9 mouse cellular contexts compared by ENCODE assay signal in the genomic region with DNA sequence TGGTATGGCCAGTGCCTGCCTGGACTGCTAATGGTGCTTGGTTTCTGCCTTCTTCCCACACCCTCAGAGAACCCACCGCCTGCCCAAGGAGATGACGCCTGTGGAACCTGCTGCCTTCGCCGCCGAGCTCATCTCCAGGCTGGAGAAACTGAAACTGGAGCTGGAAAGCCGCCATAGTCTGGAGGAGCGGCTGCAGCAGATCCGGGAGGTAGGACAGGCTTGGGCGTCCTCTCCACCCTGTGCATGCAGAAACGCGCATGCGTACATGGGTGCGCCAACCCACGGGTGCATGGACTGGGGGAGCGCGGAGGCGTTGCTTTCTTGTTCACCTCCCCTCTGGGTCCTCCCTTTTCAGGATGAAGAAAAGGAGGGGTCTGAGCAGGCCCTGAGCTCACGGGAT. TPM values are rescaled to one million over a fixed set of nuclear protein-coding genes. Genes with fewer than 3 reads are reported as not detected.
A peak's percentile ranks its signal among the peaks of the same experiment; 100 is the strongest.
DNase-seq lines count a peak whose midpoint lies in the region; ATAC-seq and TF ChIP-seq lines count a peak whose summit lies in the region.
"Had no signal": no experiment of that assay in that cellular context is flagged by ENCODE, and none has a peak within 500 bp of the region (broad histone marks: within the 10 kb centered on the region; RNA-seq: fewer than 3 reads in every experiment).

No protein-coding gene starts in this region.

- H3K4me2 ChIP-seq in hindbrain, embryonic 12.5 days (replicated peaks): no peak overlapping the region
- no peak overlapping the region for H3K4me2 ChIP-seq in hindbrain, postnatal 0 days (ENCODE audit: low read depth, low read length)
- H3K4me2 ChIP-seq in neural tube, embryonic 14.5 days (ENCODE audit: low read depth, low read length): no peak overlapping the region
- H3K4me2 ChIP-seq: neural tube, embryonic 12.5 days had no signal

- H3K4me3 ChIP-seq in hindbrain, embryonic 12.5 days: no peak overlapping the region
- no peak overlapping the region for H3K4me3 ChIP-seq in hindbrain, embryonic 10.5 days
- H3K4me3 ChIP-seq in hindbrain, postnatal 0 days (ENCODE audit: low read length): no peak overlapping the region
- H3K4me3 ChIP-seq in neural tube, embryonic 14.5 days (ENCODE audit: low read depth, low read length): no peak overlapping the region
- H3K4me3 ChIP-seq: neural tube, embryonic 12.5 days had no signal

- peaks cover 83% of the 10 kb centered on the region for H3K36me3 ChIP-seq in hindbrain, embryonic 12.5 days
- H3K36me3 ChIP-seq in hindbrain, embryonic 10.5 days: peaks cover 100% of the 10 kb centered on the region
- peaks cover 45% of the 10 kb centered on the region for H3K36me3 ChIP-seq in hindbrain, postnatal 0 days (ENCODE audit: insufficient read depth, low read length)
- peaks cover 34% of the 10 kb centered on the region for H3K36me3 ChIP-seq in neural tube, embryonic 14.5 days (ENCODE audit: control insufficient read depth, insufficient read depth, low read length)

- peak overlapping the region; percentile 49 for H3K27ac ChIP-seq in hindbrain, embryonic 12.5 days
- H3K27ac ChIP-seq in hindbrain, embryonic 10.5 days: no peak overlapping the region
- peak overlapping the region; percentile 77 for H3K27ac ChIP-seq in hindbrain, postnatal 0 days
- H3K27ac ChIP-seq in neural tube, embryonic 14.5 days (ENCODE audit: low read depth, low read length): peak overlapping the region; percentile 40; the same call in 1 of the 2 replicates
- H3K27ac ChIP-seq: neural tube, embryonic 12.5 days had no signal

- H3K4me1 ChIP-seq in hindbrain, embryonic 12.5 days: peaks cover 35% of the 10 kb centered on the region
- H3K4me1 ChIP-seq in hindbrain, embryonic 10.5 days (replicated peaks): peaks cover 33% of the 10 kb centered on the region
- H3K4me1 ChIP-seq in hindbrain, postnatal 0 days (ENCODE audit: insufficient read depth, low read length): peaks cover 4% of the 10 kb centered on the region; the same call in 1 of the 2 replicates
- peaks cover 12% of the 10 kb centered on the region; the same call in 1 of the 2 replicates for H3K4me1 ChIP-seq in neural tube, embryonic 14.5 days (ENCODE audit: control insufficient read depth, insufficient read depth, low read length)

- H3K9me3 ChIP-seq in hindbrain, embryonic 12.5 days (replicated peaks): no peaks in the 10 kb centered on the region
- peaks cover 7% of the 10 kb centered on the region; the same call in 1 of the 2 replicates for H3K9me3 ChIP-seq in hindbrain, embryonic 10.5 days
- no peaks in the 10 kb centered on the region for H3K9me3 ChIP-seq in hindbrain, postnatal 0 days (ENCODE audit: low read length)
- no peaks in the 10 kb centered on the region for H3K9me3 ChIP-seq in neural tube, embryonic 14.5 days (ENCODE audit: control insufficient read depth, low read length)
- H3K9me3 ChIP-seq: neural tube, embryonic 12.5 days had no signal

- TF ChIP-seq CTCF in hindbrain, postnatal 0 days (IDR thresholded peaks at IDR 0.05; ENCODE audit: low read depth): no peak

- no peaks in the 10 kb centered on the region for H3K27me3 ChIP-seq in hindbrain, embryonic 12.5 days
- 0 out of 2 replicates have a peak, but pooled peaks cover 3% of the 10 kb centered on the region for H3K27me3 ChIP-seq in hindbrain, embryonic 10.5 days (ENCODE audit: insufficient read depth, poor library complexity, severe bottlenecking)
- no peaks in the 10 kb centered on the region for H3K27me3 ChIP-seq in hindbrain, postnatal 0 days (ENCODE audit: insufficient read depth, low read length)
- H3K27me3 ChIP-seq in neural tube, embryonic 14.5 days (ENCODE audit: control insufficient read depth, insufficient read depth, low read length): no peaks in the 10 kb centered on the region
- H3K27me3 ChIP-seq: neural tube, embryonic 12.5 days had no signal

- H3K9ac ChIP-seq in hindbrain, embryonic 12.5 days: 0 out of 2 replicates have a peak overlapping the region, but pooled peaks have one; percentile 4
- H3K9ac ChIP-seq in hindbrain, postnatal 0 days (replicated peaks; ENCODE audit: low read length): 0 out of 2 replicates have a peak overlapping the region, but pooled peaks have one; percentile 28
- no peak overlapping the region for H3K9ac ChIP-seq in neural tube, embryonic 14.5 days (replicated peaks; ENCODE audit: low read depth, low read length)
- H3K9ac ChIP-seq: neural tube, embryonic 12.5 days had no signal

- DNase-seq in hindbrain, embryonic 10.5 days (ENCODE audit: low spot score): no peak
- DNase-seq in cerebellum, adult 18-20 months: peak; percentile 45 to 51
- DNase-seq in hindbrain, postnatal 0 days (ENCODE audit: low spot score): no peak
- no peak for DNase-seq in kidney, postnatal 14 days
- DNase-seq in urinary bladder, postnatal 36 days (ENCODE audit: low spot score in 2 of 2): no peak

- ATAC-seq in hindbrain, embryonic 12.5 days (ENCODE audit: low FRiP score): no peak
- peak; percentile 41; the same call in 1 of the 2 replicates for ATAC-seq in hindbrain, postnatal 0 days
- no peak for ATAC-seq in neural tube, embryonic 14.5 days (ENCODE audit: low read depth)
- no peak for ATAC-seq in inflammation-experienced regulatory T-cells, adult 6 months

- 95% methylated on average over 18 of the region's 18 CpGs for WGBS in hindbrain, embryonic 12.5 days
- WGBS in hindbrain, embryonic 10.5 days: 95% methylated on average over 18 of the region's 18 CpGs
- 73% methylated on average over 18 of the region's 18 CpGs for WGBS in hindbrain, postnatal 0 days
- WGBS in neural tube, embryonic 14.5 days: 91% methylated on average over 18 of the region's 18 CpGs

RNA-seq across cellular contexts. Expression of a gene that starts 21.7 kb away (rescaled TPM):
- polyA plus RNA-seq in hindbrain, embryonic 12.5 days (2016; fragmentation: Nextera tagmentation; extraction: Ambion mirVana): 17.5 and 20.3 TPM in 2 replicates
- 18.0 and 19.8 TPM in 2 replicates for polyA plus RNA-seq in hindbrain, embryonic 10.5 days (2016; fragmentation: Nextera tagmentation; extraction: Ambion mirVana)
- 31.8 and 38.0 TPM in 2 replicates for total RNA-seq in hindbrain, postnatal 0 days (2014; rRNA removed)
- polyA plus RNA-seq in hindbrain, postnatal 0 days (2015; fragmentation: Nextera tagmentation; extraction: Ambion mirVana): 5.9 and 6.0 TPM in 2 replicates
- 6.6 and 9.1 TPM in 2 replicates for polyA plus RNA-seq in neural tube, embryonic 14.5 days (2014; fragmentation: Nextera tagmentation; extraction: Ambion mirVana)
- 10 to 100 TPM in 2 of 3 experiments, 1 to 10 TPM in 1; 6.3 to 11.2 (median 10.5) TPM for polyA plus RNA-seq in inflammation-experienced regulatory T-cells, adult 6 months (2017; shearing (Covaris generic))

Comparison
In these comparisons a context has a peak if more than half of its experiments do, and no peak if none do; other contexts are left out.
1. DNase-seq: peak in cerebellum, adult 18-20 months (2 of 2); none in hindbrain, embryonic 10.5 days (single experiment), hindbrain, postnatal 0 days (single experiment), kidney, postnatal 14 days (single experiment) and urinary bladder, postnatal 36 days (0 of 2).